Mouse (Mus musculus): ENCODE measurements around the gene Prkca. TPM values are rescaled to one million over a fixed set of nuclear protein-coding genes. Genes with fewer than 3 reads are reported as not detected.

Gene Prkca
- polyA plus RNA-seq, 1 experiment = 18.1 TPM

GRCm38 (mm10) chr11:107929712-107930111 is 414.0 kb downstream of the Prkca start:
- Histone ChIP-seq H3K36me3 (ENCODE audit: control insufficient read depth, insufficient read depth) (no peaks in the 10 kb centered on the region), H3K79me3 (ENCODE audit: low read depth) (no peaks in the 10 kb centered on the region), H3K79me2 (ENCODE audit: control insufficient read depth, insufficient read depth) (no peaks in the 10 kb centered on the region), H3K4me3 (ENCODE audit: insufficient read depth, poor library complexity, severe bottlenecking) (no peak overlapping the region), H3K27me3 (ENCODE audit: control insufficient read depth, insufficient read depth, insufficient read length) (no peaks in the 10 kb centered on the region), H3ac (ENCODE audit: control insufficient read depth, insufficient read length, low read depth) (no peak overlapping the region)
- no peak for TF ChIP-seq MAX (IDR thresholded peaks at IDR 0.05)
- TF ChIP-seq USF1 (IDR thresholded peaks at IDR 0.05; ENCODE audit: low read depth) = no peak
- TF ChIP-seq MYOG (IDR thresholded peaks at IDR 0.05; ENCODE audit: control insufficient read depth, extremely low read depth, insufficient read length) = no peak
- TF ChIP-seq FOSL1 (IDR thresholded peaks at IDR 0.05; ENCODE audit: insufficient read depth, low read length, poor library complexity, severe bottlenecking) = no peak

- no peak for TF ChIP-seq CTCF (IDR thresholded peaks at IDR 0.05; ENCODE audit: control insufficient read depth, insufficient read depth, insufficient read length)
- TF ChIP-seq FOSL1 (IDR thresholded peaks at IDR 0.05; ENCODE audit: insufficient read depth, low read length, poor library complexity, severe bottlenecking) = no peak
- TF ChIP-seq CEBPB (IDR thresholded peaks at IDR 0.05; ENCODE audit: low read depth) = no peak
- no peak for TF ChIP-seq MYOG (IDR thresholded peaks at IDR 0.05; ENCODE audit: control insufficient read depth, extremely low read depth, insufficient read length)
- TF ChIP-seq USF1 (IDR thresholded peaks at IDR 0.05; ENCODE audit: low read depth) = no peak
- TF ChIP-seq MYOD1 (IDR thresholded peaks at IDR 0.05; ENCODE audit: control insufficient read depth, insufficient read length, low read depth) = no peak
- no peak for TF ChIP-seq MAX (IDR thresholded peaks at IDR 0.05)
- no peak overlapping the region for H3K4me3 ChIP-seq (ENCODE audit: insufficient read depth, poor library complexity, severe bottlenecking)
- no peak overlapping the region for H3ac ChIP-seq (ENCODE audit: control insufficient read depth, insufficient read length, low read depth)
- peaks cover 23% of the 10 kb centered on the region for H3K27me3 ChIP-seq (ENCODE audit: control insufficient read depth, insufficient read depth, insufficient read length)
- no peaks in the 10 kb centered on the region for H3K36me3 ChIP-seq (ENCODE audit: control insufficient read depth, insufficient read depth)
- H3K79me3 ChIP-seq (ENCODE audit: low read depth) = no peaks in the 10 kb centered on the region
- no peaks in the 10 kb centered on the region for H3K79me2 ChIP-seq (ENCODE audit: control insufficient read depth, insufficient read depth)
These were observed 423.7 kb downstream of the Prkca start for GRCm38 (mm10) chr11:107919852-107920508.

GRCm38 (mm10) chr11:107917721-107918235 is 425.9 kb downstream of the Prkca start:
- Histone ChIP-seq H3K27me3 (ENCODE audit: control insufficient read depth, insufficient read depth, insufficient read length) (peaks cover 33% of the 10 kb centered on the region), H3K79me3 (ENCODE audit: low read depth) (no peaks in the 10 kb centered on the region), H3K36me3 (ENCODE audit: control insufficient read depth, insufficient read depth) (no peaks in the 10 kb centered on the region), H3K4me3 (ENCODE audit: insufficient read depth, poor library complexity, severe bottlenecking) (no peak overlapping the region), H3K79me2 (ENCODE audit: control insufficient read depth, insufficient read depth) (no peaks in the 10 kb centered on the region), H3ac (ENCODE audit: control insufficient read depth, insufficient read length, low read depth) (no peak overlapping the region)
- TF ChIP-seq USF1 (IDR thresholded peaks at IDR 0.05; ENCODE audit: low read depth) = no peak
- TF ChIP-seq FOSL1 (IDR thresholded peaks at IDR 0.05; ENCODE audit: insufficient read depth, low read length, poor library complexity, severe bottlenecking) = no peak
- no peak for TF ChIP-seq MYOD1 (IDR thresholded peaks at IDR 0.05; ENCODE audit: control insufficient read depth, insufficient read length, low read depth)
- TF ChIP-seq MAX (IDR thresholded peaks at IDR 0.05) = no peak
- no peak for TF ChIP-seq CEBPB (IDR thresholded peaks at IDR 0.05; ENCODE audit: low read depth)
- TF ChIP-seq CTCF (IDR thresholded peaks at IDR 0.05; ENCODE audit: control insufficient read depth, insufficient read depth, insufficient read length) = no peak
- no peak for TF ChIP-seq MYOG (IDR thresholded peaks at IDR 0.05; ENCODE audit: control insufficient read depth, extremely low read depth, insufficient read length)

GRCm38 (mm10) chr11:107914634-107915226 is 429.0 kb downstream of the Prkca start, which contains the start of gene Cacng5:
Cacng5 (minus strand) TSS chr11:107915055.
- Histone ChIP-seq H3K36me3 (ENCODE audit: control insufficient read depth, insufficient read depth) (no peaks in the 10 kb centered on the region), H3K27me3 (ENCODE audit: control insufficient read depth, insufficient read depth, insufficient read length) (peaks cover 43% of the 10 kb centered on the region), H3K79me3 (ENCODE audit: low read depth) (no peaks in the 10 kb centered on the region), H3K79me2 (ENCODE audit: control insufficient read depth, insufficient read depth) (no peaks in the 10 kb centered on the region), H3K4me3 (ENCODE audit: insufficient read depth, poor library complexity, severe bottlenecking) (no peak within 1 kb of the TSS), H3ac (ENCODE audit: control insufficient read depth, insufficient read length, low read depth) (no peak within 1 kb of the TSS)
- no peak for TF ChIP-seq CEBPB (IDR thresholded peaks at IDR 0.05; ENCODE audit: low read depth)
- no peak for TF ChIP-seq MYOG (IDR thresholded peaks at IDR 0.05; ENCODE audit: control insufficient read depth, extremely low read depth, insufficient read length)
- no peak for TF ChIP-seq FOSL1 (IDR thresholded peaks at IDR 0.05; ENCODE audit: insufficient read depth, low read length, poor library complexity, severe bottlenecking)
- TF ChIP-seq MAX (IDR thresholded peaks at IDR 0.05) = no peak

GRCm38 (mm10) chr11:107913317-107913716 is 430.4 kb downstream of the Prkca start:
- H3K79me3 ChIP-seq (ENCODE audit: low read depth) = no peaks in the 10 kb centered on the region
- no peak overlapping the region for H3ac ChIP-seq (ENCODE audit: control insufficient read depth, insufficient read length, low read depth)
- peaks cover 39% of the 10 kb centered on the region for H3K27me3 ChIP-seq (ENCODE audit: control insufficient read depth, insufficient read depth, insufficient read length)
- no peak overlapping the region for H3K4me3 ChIP-seq (ENCODE audit: insufficient read depth, poor library complexity, severe bottlenecking)
- no peaks in the 10 kb centered on the region for H3K79me2 ChIP-seq (ENCODE audit: control insufficient read depth, insufficient read depth)
- no peak for TF ChIP-seq MAX (IDR thresholded peaks at IDR 0.05)
- no peak for TF ChIP-seq FOSL1 (IDR thresholded peaks at IDR 0.05; ENCODE audit: insufficient read depth, low read length, poor library complexity, severe bottlenecking)
- TF ChIP-seq CTCF (IDR thresholded peaks at IDR 0.05; ENCODE audit: control insufficient read depth, insufficient read depth, insufficient read length) = no peak
- no peak for TF ChIP-seq USF1 (IDR thresholded peaks at IDR 0.05; ENCODE audit: low read depth)
- no peak for TF ChIP-seq MYOG (IDR thresholded peaks at IDR 0.05; ENCODE audit: control insufficient read depth, extremely low read depth, insufficient read length)
- no peak for TF ChIP-seq MYOD1 (IDR thresholded peaks at IDR 0.05; ENCODE audit: control insufficient read depth, insufficient read length, low read depth)
- no peak for TF ChIP-seq CEBPB (IDR thresholded peaks at IDR 0.05; ENCODE audit: low read depth)
- no peaks in the 10 kb centered on the region for H3K36me3 ChIP-seq (ENCODE audit: control insufficient read depth, insufficient read depth)
